Mouse (Mus musculus) layer of hippocampus, postnatal 14 days (tissue): ENCODE results near the gene Atf4. TPM values are rescaled to one million over a fixed set of nuclear protein-coding genes. Genes with fewer than 3 reads are reported as not detected.
A peak's percentile ranks its signal among the peaks of the same experiment; 100 is the strongest.

Experiments used
- DNase-seq, 2 experiments: peaks; one replicate each; pipeline ENCODE4 v3.0.0; 2021 to 2022; ENCODE audit warnings: low spot score in 2 of 2, mixed read lengths in 1 of 2
- total RNA-seq, 2 experiments: library from RNA; stranded (reverse); gene quantifications; 2 replicates each; pipeline ENCODE4 v1.2.3; 2021

Gene Atf4
- total RNA-seq, 2 experiments from 2014 or later: 96.2 to 96.4 TPM

DNA sequence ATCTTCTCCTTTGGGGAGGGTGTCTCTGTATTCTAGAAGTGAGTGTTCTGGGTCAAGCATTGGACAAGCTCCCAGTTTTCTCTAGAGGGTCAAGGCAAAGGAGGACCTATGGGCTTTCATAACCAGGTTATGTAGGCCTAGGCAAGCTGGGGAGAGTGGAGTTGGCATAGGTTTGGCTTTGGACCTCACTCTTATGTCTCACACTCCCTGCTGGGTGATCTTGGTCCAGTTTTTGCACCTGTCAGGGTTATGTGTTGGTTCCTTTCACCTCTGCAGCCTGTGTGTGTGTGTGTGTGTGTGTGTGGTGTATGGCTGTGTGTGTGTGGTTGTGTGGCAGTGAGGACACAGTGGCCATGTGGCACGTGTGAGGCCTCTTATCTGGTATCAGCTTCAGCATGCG is 24.1 kb downstream of the Atf4 start:
- no peak for DNase-seq

DNA sequence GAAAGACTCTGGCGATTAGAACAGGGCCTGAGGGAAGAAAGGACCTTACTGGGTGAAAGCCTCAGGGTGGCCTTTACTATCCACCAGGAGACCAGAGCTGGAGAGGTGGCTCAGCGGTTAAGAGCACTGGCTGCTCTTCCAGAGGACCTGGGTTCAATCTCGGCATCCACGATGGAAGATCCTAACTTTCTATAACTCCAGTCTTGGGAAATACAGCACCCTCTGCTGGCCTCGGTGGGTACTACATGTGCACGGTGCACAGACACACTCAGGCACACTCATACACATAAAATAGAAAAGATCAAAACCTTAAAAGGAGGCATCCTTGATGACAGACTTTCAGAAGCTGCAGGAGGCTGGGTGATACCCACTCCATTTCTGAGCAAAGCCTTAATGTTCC is 25.7 kb downstream of the Atf4 start:
- DNase-seq: no peak

DNA sequence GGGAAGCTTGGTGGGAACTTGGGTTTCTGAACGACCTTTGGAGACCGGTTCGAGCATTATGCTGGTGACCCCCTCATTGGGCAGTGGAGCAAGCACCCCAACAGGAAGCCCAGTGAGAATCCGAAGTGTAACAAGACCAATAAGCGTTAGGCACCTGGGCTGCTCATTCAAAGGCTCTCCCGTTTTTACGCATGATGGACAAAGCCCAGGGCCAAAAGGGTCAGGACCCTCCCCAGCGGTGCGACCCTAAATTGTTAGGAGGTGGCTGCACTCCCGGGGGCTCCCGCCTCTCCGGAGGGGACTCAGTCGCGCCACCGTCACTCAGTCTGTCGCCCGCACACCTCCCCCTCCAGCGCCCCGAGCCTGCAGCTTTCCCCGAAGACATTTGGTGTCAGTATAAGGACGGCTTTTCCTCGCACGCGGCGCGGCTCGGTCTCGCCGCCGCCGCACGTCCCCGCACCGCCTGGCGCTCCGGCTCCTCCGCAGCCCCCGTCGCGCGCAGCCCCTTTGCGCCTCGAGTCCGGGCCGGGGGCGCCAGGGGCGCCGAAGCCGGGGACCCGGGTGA is 31.9 kb downstream of the Atf4 start, which contains the start of gene Cacna1i:
Gene Cacna1i, plus strand, starts transcription at position 388 of the 565 bp plus-strand sequence.
- DNase-seq: peak; percentile 51 to 66

DNA sequence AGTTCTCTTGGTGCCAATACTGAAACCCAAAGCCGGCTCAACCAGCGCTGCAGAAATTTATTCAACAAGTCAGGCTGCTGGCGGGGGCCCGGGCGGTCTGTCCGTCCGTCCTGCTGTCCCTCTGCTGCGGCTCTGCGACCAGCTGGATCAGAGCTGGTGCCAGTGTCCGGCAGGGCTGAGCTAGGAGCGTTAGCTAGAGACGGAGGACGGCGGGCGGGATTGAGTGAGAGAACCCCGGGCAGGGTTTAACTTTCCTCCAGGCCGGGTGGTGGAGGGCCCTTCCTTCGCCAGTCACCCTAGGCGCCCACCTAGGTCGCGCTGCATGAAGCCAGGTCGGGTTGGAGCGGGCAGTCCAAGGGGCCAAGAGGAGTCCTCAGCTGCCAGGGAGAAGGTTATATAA is 33.1 kb downstream of the Atf4 start:
- DNase-seq: no peak

DNA sequence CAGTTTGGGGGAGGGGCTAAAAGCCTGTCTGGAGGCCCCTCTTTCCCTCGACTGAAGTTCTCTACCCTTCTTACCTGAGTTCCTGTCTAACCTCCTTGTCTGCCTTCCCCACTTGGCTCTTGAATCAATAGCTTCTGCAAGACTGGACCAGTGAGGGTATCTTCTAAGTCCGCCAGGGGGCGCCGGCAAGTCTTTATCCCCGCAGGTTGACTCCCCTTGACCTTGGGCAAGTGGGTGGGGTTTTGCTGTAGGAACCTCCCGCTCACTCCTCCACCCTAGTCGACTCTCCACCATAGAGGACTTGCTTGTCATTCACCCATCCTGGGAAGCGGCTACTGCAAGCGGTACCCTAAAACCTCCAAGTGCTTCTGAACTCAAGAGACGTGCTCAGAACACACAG is 34.5 kb downstream of the Atf4 start:
- DNase-seq: peak in 1 of 2 experiments; percentile 54

DNA sequence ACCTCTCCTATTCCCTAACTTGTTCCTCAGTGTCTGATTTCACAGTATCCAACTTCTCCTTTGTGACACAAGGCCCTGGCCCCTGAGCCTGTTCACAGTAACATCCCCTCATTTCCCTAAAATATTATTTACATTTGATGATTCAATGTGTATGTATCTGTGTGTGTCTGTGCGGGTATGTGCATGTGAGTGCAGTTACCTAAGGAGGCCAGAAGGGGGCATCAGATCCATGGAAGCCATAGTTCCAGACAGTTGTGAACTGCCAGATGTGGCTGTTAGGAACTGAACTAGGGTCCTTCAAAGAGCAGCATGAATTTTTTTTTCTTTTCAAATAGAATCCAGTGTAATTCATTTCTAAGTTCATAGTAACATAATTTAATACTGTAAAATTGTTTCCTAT is 42.2 kb downstream of the Atf4 start:
- DNase-seq: no peak

DNA sequence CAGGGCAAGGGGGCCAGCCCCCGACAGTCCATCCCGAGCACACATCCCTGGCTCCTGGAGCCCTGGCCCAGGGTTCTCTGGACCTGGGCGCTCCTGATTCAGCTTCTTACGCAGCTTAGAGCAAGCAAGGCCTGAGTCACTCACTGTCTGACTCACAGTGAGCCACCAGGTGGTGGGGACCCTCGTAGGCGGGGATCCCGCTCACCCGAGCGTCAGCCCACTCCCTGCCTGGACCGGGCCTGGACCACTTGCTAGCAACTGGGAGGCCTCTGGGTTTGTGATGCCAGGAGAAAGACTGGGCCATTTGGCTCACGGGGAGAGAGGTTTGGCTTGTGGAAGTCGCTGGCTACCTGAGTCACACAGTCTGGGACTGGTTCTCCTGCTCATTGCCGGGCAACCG is 48.8 kb downstream of the Atf4 start:
- DNase-seq: no peak

DNA sequence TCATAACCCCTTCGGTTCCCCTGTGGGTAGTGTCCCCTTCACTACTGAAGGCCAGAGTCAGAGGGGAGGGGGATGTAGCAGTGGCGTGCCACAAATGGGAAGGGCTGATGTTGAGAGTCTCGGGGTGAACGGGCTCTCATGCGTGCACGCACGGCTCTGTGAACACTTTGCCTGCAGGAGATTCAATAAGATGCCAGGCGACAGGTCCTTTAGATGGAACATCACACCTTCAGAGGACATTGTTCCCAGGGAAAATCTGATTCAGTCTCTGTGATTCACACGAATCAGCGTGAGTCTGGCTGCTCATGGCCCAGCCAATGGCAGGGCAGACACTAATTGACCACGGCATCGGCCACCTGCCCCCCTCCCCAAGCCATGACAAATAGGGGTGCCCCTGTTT is 49.2 kb downstream of the Atf4 start:
- DNase-seq: no peak

DNA sequence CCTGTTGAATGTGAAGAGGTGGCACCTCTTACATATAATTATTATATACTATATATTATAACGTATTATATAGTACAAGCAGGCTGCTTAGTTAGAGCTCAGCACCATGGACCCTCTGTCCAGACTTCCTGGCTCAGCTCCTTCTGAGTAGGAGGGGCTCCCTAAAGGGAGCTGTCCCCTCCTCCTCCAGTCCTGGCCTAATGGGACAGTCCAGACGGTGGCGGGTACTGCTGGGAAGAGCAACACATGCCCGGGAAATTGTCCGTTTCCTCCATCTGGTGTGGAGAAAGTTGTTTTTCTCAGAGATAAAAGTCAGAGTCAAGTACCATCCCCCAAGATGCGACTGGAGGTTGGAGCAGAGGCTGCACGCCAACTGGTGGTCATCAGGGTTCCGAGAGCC is 51.2 kb downstream of the Atf4 start:
- DNase-seq: no peak

Other genes with a start within 250 kb of the Atf4 start
- 10 to 100 TPM; 45.4 to 48.1 TPM for gene Pdgfb, start 240.2 kb upstream of the Atf4 start, total RNA-seq
- 100 to 1,000 TPM; 462 to 472 TPM for gene Syngr1, start 163.8 kb upstream of the Atf4 start, total RNA-seq
- 100 to 1,000 TPM; 460 to 491 TPM for gene Rpl3, start 163.3 kb upstream of the Atf4 start, total RNA-seq
- 10 to 100 TPM; 29.7 to 31.4 TPM for gene Tab1, start 122.1 kb upstream of the Atf4 start, total RNA-seq
- 100 to 1,000 TPM; 103 to 106 TPM for gene Mgat3, start 81.5 kb upstream of the Atf4 start, total RNA-seq
- 10 to 100 TPM; 35.4 to 36.2 TPM for gene Mief1, start 21.2 kb upstream of the Atf4 start, total RNA-seq
- gene AC140267.1, start 19.3 kb upstream of the Atf4 start, total RNA-seq: 10 to 100 TPM; 11.0 to 22.8 TPM
- gene Rps19bp1, start 9.1 kb downstream of the Atf4 start, total RNA-seq: 10 to 100 TPM; 32.0 to 33.0 TPM
- gene Cacna1i, start 32.1 kb downstream of the Atf4 start, total RNA-seq: 10 to 100 TPM; 40.5 to 45.5 TPM